Mouse (Mus musculus): ENCODE data around the gene Calm3.

- TF ChIP-seq POLR2A (IDR thresholded peaks at IDR 0.05; ENCODE audit: insufficient read length, low read depth) (no peak), USF1 (IDR thresholded peaks at IDR 0.05; ENCODE audit: low read depth) (no peak), POLR2AphosphoS2 (IDR thresholded peaks at IDR 0.05; ENCODE audit: insufficient read length, low read depth) (no peak), E2F4 (IDR thresholded peaks at IDR 0.05; ENCODE audit: insufficient read depth) (no peak), MYOD1 (IDR thresholded peaks at IDR 0.05; ENCODE audit: control insufficient read depth in 1 of 3, insufficient read length in 2 of 3, low read depth in 2 of 3) (no peak)
Measured at GRCm38 (mm10) chr7:16930850-16931249, 6.9 kb upstream of the Calm3 start.
